Mouse (Mus musculus): Measurements from ENCODE around the gene Mxi1. TPM values are rescaled to one million over a fixed set of nuclear protein-coding genes. Genes with fewer than 3 reads are reported as not detected.

Gene Mxi1
- polyA plus RNA-seq, 2 experiments from 2014 or later: 4.7 to 4.9 TPM

- ATAC-seq: no peak
Measured at GRCm38 (mm10) chr19:53402741-53403432, 92.6 kb downstream of the Mxi1 start.

DNA sequence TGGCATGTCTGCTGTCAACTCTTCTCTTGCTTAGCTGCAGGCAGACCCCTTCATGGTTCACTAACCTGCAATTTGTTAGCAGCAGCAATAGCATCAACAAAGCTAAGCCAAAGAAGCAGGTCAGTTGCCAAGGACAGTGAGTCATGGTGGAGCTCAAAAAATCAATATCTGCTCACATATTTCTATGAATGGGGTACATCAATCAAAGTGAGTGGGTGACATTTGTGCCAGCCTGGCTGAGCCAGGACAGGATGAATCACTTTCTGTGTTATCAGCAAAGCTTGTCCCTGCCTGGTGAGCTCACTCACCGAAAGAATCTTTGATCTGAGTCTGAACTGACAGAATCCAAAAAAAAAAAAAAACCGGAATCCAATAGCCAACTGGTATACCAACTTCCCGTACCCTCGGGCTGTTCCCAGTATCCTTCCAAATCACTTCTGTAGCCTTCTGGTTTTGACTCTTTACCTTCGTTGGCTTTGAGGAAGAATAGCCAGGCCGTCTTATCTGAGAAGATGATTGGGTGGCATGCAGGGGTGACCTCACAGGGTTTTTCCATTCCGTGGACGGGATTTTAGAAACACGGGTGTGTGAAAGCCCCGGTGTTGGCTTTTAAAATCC, 94.0 kb downstream of the Mxi1 start:
- no peak for ATAC-seq

GRCm38 (mm10) chr19:53404837-53405356, 94.6 kb downstream of the Mxi1 start:
- no peak for ATAC-seq

GRCm38 (mm10) chr19:53405810-53406209, 95.5 kb downstream of the Mxi1 start:
- no peak for ATAC-seq

GRCm38 (mm10) chr19:53407350-53407749, 97.0 kb downstream of the Mxi1 start:
- ATAC-seq: peak; percentile 74

DNA sequence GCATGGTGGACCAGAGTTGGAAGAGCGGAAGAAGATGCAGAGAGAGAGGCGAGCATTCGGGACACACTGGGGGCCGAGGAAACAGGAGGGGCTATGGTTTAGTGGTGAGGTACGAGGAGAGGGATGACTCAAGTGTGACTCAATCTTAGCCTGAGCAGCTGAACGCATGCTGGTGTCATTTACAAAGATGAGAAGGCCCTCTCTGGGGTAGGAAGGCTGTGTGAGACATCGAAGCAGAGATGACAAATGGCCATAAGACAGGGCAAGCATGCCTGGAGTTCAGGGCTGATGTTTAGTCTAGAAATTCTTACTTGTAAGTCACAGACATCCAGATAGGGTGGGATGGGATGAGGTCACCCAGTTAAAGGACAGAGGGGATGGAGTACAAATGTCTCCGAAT, 98.1 kb downstream of the Mxi1 start:
- no peak for ATAC-seq

DNA sequence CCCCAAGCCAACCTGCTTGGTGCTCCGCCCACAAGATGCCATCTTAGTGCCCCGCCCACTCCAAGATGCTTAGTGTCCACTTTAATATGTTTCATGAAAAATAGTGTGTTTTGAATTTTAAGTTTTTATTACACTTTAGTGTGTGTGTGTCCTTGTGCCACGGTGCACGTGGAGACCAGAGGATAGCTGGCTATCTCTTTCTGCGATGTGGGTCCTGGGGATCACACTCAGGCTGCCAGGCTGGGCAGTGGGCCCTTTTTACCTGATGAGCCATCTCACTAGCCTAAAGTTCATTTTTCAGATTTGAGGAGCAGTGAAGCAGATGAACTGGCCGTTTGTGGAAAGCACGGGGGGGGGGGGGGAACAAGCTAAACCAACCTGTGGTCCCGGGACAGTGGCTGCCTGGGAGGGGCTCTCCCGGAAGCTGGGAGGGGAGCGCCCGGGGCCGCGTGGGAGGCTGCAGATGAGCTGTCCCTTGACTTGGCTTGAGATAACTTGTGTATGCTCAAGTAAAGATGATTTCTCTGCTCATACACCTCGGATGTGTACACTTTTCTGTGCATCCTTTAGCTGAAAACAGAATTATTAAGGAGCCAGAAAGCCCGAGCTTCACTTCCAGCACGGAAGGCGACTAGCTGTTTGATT, 99.5 kb downstream of the Mxi1 start:
- no peak for ATAC-seq

DNA sequence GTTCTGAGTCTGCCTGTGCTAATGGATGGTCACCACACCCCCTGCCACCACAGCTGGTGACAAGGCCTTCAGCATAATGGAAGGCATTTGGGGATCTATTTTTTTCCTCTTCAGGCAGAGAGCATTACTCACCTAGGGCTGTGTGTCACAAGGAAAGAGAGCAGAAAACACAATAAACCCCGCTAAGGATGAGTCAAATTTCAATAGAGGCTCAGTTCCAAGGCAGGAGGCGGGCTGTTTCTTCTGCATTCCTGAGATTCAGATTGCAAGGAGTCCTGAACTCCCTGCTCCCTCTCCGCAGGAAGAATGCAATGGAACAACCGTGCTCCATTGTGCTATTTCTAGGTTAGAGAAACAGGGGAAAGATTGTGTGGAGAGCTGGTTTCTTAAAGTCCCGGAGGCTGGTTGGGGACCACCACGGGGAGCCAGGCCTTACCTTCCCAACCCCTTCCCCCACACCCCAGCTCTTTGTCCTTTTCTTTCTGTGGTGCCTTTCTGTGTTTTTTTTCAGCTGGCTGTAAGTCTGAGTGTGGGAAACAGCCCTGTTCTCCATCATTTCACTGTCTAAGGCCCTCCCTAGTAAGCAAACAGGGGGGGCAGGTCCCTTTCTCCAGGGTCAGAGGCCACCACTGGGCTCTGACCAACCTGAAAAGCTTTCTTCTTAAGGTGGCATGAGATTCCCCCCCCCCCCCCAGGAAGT, 102.0 kb downstream of the Mxi1 start:
- ATAC-seq: no peak

DNA sequence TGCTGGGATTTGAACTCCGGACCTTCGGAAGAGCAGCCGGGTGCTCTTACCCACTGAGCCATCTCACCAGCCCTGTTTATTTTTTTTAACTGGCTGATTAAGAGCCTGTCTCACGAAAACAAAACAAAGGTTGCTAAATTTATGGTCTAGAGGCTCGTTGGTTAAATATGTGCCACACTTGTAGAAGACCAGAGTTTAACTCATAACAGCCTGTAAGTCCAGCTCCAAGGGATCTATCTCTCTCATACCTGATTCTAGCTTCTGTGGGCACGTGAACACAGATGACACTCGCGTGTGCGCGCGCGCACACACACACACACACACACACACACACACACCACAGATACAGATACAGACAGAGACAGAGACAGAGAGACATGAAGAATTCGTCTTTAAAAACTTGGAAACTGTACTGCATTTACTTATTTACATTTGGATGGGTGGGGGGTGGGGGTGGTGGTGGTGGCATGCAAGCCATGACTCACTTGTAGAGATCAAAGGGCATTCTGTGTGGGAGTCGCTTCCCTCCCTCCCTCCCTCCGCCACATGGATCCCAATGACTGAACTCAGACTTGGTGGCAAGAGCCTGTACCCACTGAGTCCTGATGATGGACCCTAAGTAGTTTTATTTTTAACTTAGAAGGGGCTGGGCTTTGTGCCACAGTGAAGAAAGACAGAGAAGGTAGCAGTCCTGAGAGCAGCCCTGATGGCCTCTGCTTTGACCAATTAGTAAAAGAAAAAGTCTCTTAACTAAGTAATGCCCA, 103.5 kb downstream of the Mxi1 start:
- ATAC-seq: no peak

- no peak for ATAC-seq
Measured at GRCm38 (mm10) chr19:53414650-53415049, 104.3 kb downstream of the Mxi1 start.

DNA sequence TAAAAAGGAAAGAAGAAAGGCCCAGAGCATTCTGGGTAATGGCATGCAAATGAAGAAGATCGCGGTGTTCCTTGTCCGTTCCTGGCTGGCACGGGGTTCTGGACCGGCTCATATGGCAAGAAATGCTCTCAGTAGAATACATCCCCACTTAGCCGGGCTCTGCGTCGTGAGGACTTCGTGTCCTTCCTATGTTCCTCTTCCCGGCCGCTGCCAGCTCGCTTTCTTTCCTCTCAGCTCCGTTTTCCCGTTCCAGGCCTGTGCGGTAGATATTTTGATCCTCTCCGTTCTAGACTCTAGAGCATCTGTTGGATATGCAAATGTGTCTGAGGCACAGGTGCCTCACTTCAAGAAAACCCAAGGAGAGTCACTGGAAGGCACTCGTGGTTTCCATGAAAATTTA, 104.9 kb downstream of the Mxi1 start:
- no peak for ATAC-seq

DNA sequence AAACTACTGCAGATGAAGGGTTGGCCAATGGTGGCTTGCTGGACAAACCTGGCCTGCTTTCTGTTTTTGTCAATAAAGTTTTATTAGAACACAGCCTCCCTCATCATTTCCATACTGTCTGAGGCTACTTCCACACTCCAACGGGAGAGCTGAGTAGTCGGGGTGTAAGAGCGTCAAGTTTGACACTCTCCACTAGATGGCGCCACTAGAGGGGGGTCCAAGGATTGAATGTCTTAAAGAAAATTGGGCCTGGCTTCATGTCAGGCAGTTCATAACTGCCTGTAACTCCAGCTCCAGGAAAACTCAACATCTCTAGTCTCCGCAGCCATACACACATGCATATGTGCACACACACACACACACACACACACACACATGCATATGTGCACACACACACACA, 109.5 kb downstream of the Mxi1 start:
- ATAC-seq: no peak

GRCm38 (mm10) chr19:53420924-53421582, 110.7 kb downstream of the Mxi1 start:
- peak; percentile 65 for ATAC-seq

- no peak for ATAC-seq
Measured at GRCm38 (mm10) chr19:53421583-53422188, 111.4 kb downstream of the Mxi1 start.

GRCm38 (mm10) chr19:53422358-53423308, 112.3 kb downstream of the Mxi1 start:
- ATAC-seq: no peak

DNA sequence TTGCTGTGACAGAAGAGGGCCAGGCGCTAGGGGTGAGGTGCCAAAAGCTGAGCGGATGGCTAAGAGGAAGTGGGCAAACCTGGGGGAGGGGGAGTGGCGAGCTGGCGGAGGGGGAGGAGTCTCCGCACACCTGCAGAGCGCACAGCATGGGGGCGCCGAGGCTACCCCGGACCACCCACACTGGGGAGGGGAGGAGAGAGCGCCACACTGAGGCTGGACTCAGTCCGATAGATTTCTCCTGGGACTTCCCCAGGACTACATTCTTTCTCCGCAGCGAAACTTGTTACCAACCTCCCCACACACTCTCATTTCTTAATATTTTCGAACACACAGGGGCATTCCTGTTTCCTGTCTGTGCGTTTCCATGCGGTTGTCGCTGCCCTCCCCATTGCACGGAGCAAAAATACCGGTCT, 113.0 kb downstream of the Mxi1 start:
- ATAC-seq: peak; percentile 33

GRCm38 (mm10) chr19:53423816-53424465, 113.6 kb downstream of the Mxi1 start:
- peak; percentile 12 for ATAC-seq

DNA sequence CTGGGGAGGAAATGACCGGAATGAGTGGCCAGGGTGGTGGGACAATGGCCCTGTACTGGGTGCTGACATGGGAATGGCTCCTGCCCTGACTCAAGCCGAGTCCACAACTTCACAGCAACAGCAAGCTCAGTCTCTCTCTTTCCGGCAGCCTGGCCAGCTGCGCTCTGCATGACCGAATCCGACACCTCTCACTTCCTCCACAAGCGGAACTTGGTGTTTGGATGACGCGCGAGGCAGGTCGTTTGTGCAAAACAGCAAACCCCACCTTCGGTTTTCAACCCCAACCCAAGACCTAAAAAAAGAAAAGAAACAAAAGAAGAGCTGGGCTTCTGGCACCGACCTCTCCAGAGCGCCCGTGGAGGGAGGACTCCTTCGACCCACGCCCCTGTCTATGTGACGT, 114.3 kb downstream of the Mxi1 start:
- peak; percentile 50 for ATAC-seq
